Mouse (Mus musculus): ENCODE measurements around the gene Tbxa2r.

GRCm38 (mm10) chr10:81298369-81299100 is 30.0 kb upstream of the Tbxa2r start:
- TF ChIP-seq EP300 (IDR thresholded peaks at IDR 0.05): no peak
- TF ChIP-seq CTCF (IDR thresholded peaks at IDR 0.05): no peak
